Mouse (Mus musculus) ES-E14 (cell line): ENCODE results near the gene Cd2bp2.

Source experiments
- CHD2 ChIP-seq: IDR thresholded peaks from 2 replicates; pipeline ENCODE4 v1.6.1; 2014; ENCODE audit warnings: mild to moderate bottlenecking, low read depth, low read length, inconsistent platforms
- HCFC1 ChIP-seq: IDR thresholded peaks from 2 replicates; pipeline ENCODE4 v1.6.1; 2012; ENCODE audit warnings: low read length, inconsistent platforms, borderline replicate concordance; ENCODE audit not compliant: insufficient read depth
- MAFK ChIP-seq: IDR thresholded peaks from 2 replicates; pipeline ENCODE4 v1.6.1; 2014; ENCODE audit warnings: mild to moderate bottlenecking, low read depth, low read length, inconsistent platforms; ENCODE audit not compliant: insufficient read depth
- ZC3H11A ChIP-seq: IDR thresholded peaks from 2 replicates; pipeline ENCODE4 v1.6.1; 2012; ENCODE audit warnings: low read depth, mild to moderate bottlenecking, inconsistent platforms, low read length, borderline replicate concordance
- ZNF384 ChIP-seq: IDR thresholded peaks from 2 replicates; pipeline ENCODE4 v1.6.1; 2012; ENCODE audit warnings: low read depth, low read length, inconsistent platforms

DNA sequence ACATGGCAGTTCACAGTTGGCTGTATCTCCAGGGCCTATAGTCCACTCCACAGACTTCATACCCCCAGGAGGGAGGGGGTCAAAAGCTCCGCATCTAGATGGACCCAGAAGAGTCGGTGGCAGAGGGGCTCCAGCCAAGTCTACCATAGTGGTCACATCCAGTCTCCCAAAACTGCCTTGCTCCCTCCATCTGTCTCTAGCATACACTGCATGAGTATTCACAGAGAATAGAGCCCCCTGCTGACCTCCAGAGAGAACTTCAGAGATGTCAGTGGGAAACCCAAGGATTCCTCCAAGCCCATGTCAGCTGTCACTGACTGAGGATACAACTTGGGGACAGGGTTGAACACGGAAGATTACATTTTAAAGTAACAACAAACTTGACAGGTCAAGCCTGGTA, 10.2 kb downstream of the Cd2bp2 start:
- no peak for TF ChIP-seq CHD2
- no peak for TF ChIP-seq MAFK
- no peak for TF ChIP-seq HCFC1
- TF ChIP-seq ZNF384: no peak
- no peak for TF ChIP-seq ZC3H11A
